Mouse (Mus musculus): ENCODE measurements around the gene Ugt2b34. TPM values are rescaled to one million over a fixed set of nuclear protein-coding genes. Genes with fewer than 3 reads are reported as not detected.
"Not testable (repeated sequence)": the region's sequence is repeated elsewhere in the genome, so short reads cannot be mapped to it uniquely, and the experiment has no call there.

Gene Ugt2b34
- polyA plus RNA-seq, 1 experiment from 2014 or later: not detected

GRCm38 (mm10) chr5:86886620-86887019 lies 20.1 kb downstream of the Ugt2b34 start:
- H3K27me3 ChIP-seq (ENCODE audit: control insufficient read depth, insufficient read depth, low read length): no peaks in the 10 kb centered on the region
- H3K9ac ChIP-seq (replicated peaks; ENCODE audit: low read depth, low read length): no peak overlapping the region
- no peaks in the 10 kb centered on the region for H3K36me3 ChIP-seq (ENCODE audit: control insufficient read depth, insufficient read depth, low read length)
- ATAC-seq (ENCODE audit: low read depth): no peak
- H3K27ac ChIP-seq (ENCODE audit: low read depth, low read length): no peak overlapping the region
- WGBS: 47% methylated on average over 3 of the region's 3 CpGs
- H3K4me1 ChIP-seq (ENCODE audit: control insufficient read depth, insufficient read depth, low read length): no peaks in the 10 kb centered on the region
- H3K9me3 ChIP-seq (ENCODE audit: control insufficient read depth, low read length): no peaks in the 10 kb centered on the region; the same call in 1 of the 2 replicates
- H3K4me2 ChIP-seq (ENCODE audit: low read depth, low read length): no peak overlapping the region
- H3K4me3 ChIP-seq (ENCODE audit: low read depth, low read length): no peak overlapping the region

GRCm38 (mm10) chr5:86871877-86872276 lies 34.9 kb downstream of the Ugt2b34 start:
- no peak for ATAC-seq (ENCODE audit: low read depth)
- Histone ChIP-seq H3K4me3 (ENCODE audit: low read depth, low read length) (no peak overlapping the region), H3K27me3 (ENCODE audit: control insufficient read depth, insufficient read depth, low read length) (no peaks in the 10 kb centered on the region), H3K36me3 (ENCODE audit: control insufficient read depth, insufficient read depth, low read length) (no peaks in the 10 kb centered on the region), H3K4me2 (ENCODE audit: low read depth, low read length) (no peak overlapping the region), H3K27ac (ENCODE audit: low read depth, low read length) (no peak overlapping the region), H3K9me3 (ENCODE audit: control insufficient read depth, low read length) (no peaks in the 10 kb centered on the region), H3K4me1 (ENCODE audit: control insufficient read depth, insufficient read depth, low read length) (no peaks in the 10 kb centered on the region), H3K9ac (replicated peaks; ENCODE audit: low read depth, low read length) (no peak overlapping the region)
- 67% methylated on average over 1 of the region's 1 CpGs for WGBS

GRCm38 (mm10) chr5:86858336-86858735 lies 48.4 kb downstream of the Ugt2b34 start:
- Histone ChIP-seq H3K4me3 (ENCODE audit: low read depth, low read length) (no peak overlapping the region), H3K27ac (ENCODE audit: low read depth, low read length) (no peak overlapping the region), H3K4me1 (ENCODE audit: control insufficient read depth, insufficient read depth, low read length) (no peaks in the 10 kb centered on the region), H3K9ac (replicated peaks; ENCODE audit: low read depth, low read length) (no peak overlapping the region), H3K4me2 (ENCODE audit: low read depth, low read length) (no peak overlapping the region), H3K27me3 (ENCODE audit: control insufficient read depth, insufficient read depth, low read length) (no peaks in the 10 kb centered on the region), H3K9me3 (ENCODE audit: control insufficient read depth, low read length) (no peaks in the 10 kb centered on the region), H3K36me3 (ENCODE audit: control insufficient read depth, insufficient read depth, low read length) (no peaks in the 10 kb centered on the region)
- 42% methylated on average over 3 of the region's 3 CpGs for WGBS
- ATAC-seq (ENCODE audit: low read depth): no peak

GRCm38 (mm10) chr5:86857682-86858081 lies 49.1 kb downstream of the Ugt2b34 start:
- H3K4me2 ChIP-seq (ENCODE audit: low read depth, low read length): no peak overlapping the region
- H3K27ac ChIP-seq (ENCODE audit: low read depth, low read length): no peak overlapping the region
- no peak for ATAC-seq (ENCODE audit: low read depth)
- no peak overlapping the region for H3K9ac ChIP-seq (replicated peaks; ENCODE audit: low read depth, low read length)
- WGBS: 27% methylated on average over 1 of the region's 1 CpGs
- no peak overlapping the region for H3K4me3 ChIP-seq (ENCODE audit: low read depth, low read length)
- no peaks in the 10 kb centered on the region for H3K36me3 ChIP-seq (ENCODE audit: control insufficient read depth, insufficient read depth, low read length)
- H3K27me3 ChIP-seq (ENCODE audit: control insufficient read depth, insufficient read depth, low read length): no peaks in the 10 kb centered on the region
- H3K9me3 ChIP-seq (ENCODE audit: control insufficient read depth, low read length): no peaks in the 10 kb centered on the region
- no peaks in the 10 kb centered on the region for H3K4me1 ChIP-seq (ENCODE audit: control insufficient read depth, insufficient read depth, low read length)

GRCm38 (mm10) chr5:86856505-86856904 lies 50.2 kb downstream of the Ugt2b34 start:
- WGBS: 69% methylated on average over 13 of the region's 13 CpGs
- not testable (repeated sequence) for H3K36me3 ChIP-seq (ENCODE audit: control insufficient read depth, insufficient read depth, low read length); H3K9me3 ChIP-seq (ENCODE audit: control insufficient read depth, low read length)

GRCm38 (mm10) chr5:86851658-86852057 lies 55.1 kb downstream of the Ugt2b34 start:
- Histone ChIP-seq H3K27ac (ENCODE audit: low read depth, low read length) (no peak overlapping the region), H3K27me3 (ENCODE audit: control insufficient read depth, insufficient read depth, low read length) (no peaks in the 10 kb centered on the region), H3K4me2 (ENCODE audit: low read depth, low read length) (no peak overlapping the region), H3K9me3 (ENCODE audit: control insufficient read depth, low read length) (no peaks in the 10 kb centered on the region), H3K36me3 (ENCODE audit: control insufficient read depth, insufficient read depth, low read length) (no peaks in the 10 kb centered on the region), H3K4me3 (ENCODE audit: low read depth, low read length) (no peak overlapping the region), H3K9ac (replicated peaks; ENCODE audit: low read depth, low read length) (no peak overlapping the region), H3K4me1 (ENCODE audit: control insufficient read depth, insufficient read depth, low read length) (no peaks in the 10 kb centered on the region)
- ATAC-seq (ENCODE audit: low read depth): no peak
- WGBS: 69% methylated on average over 5 of the region's 5 CpGs

More at GRCm38 (mm10) chr5:86856505-86856904, 50.2 kb downstream of the Ugt2b34 start:
- not testable (repeated sequence) for H3K9ac ChIP-seq (replicated peaks; ENCODE audit: low read depth, low read length); H3K27ac ChIP-seq (ENCODE audit: low read depth, low read length); H3K27me3 ChIP-seq (ENCODE audit: control insufficient read depth, insufficient read depth, low read length); ATAC-seq (ENCODE audit: low read depth); H3K4me3 ChIP-seq (ENCODE audit: low read depth, low read length); H3K4me1 ChIP-seq (ENCODE audit: control insufficient read depth, insufficient read depth, low read length); H3K4me2 ChIP-seq (ENCODE audit: low read depth, low read length)

- no peak for ATAC-seq (ENCODE audit: low read depth)
- Histone ChIP-seq H3K9ac (replicated peaks; ENCODE audit: low read depth, low read length) (no peak overlapping the region), H3K27ac (ENCODE audit: low read depth, low read length) (no peak overlapping the region), H3K36me3 (ENCODE audit: control insufficient read depth, insufficient read depth, low read length) (no peaks in the 10 kb centered on the region), H3K4me3 (ENCODE audit: low read depth, low read length) (no peak overlapping the region), H3K4me2 (ENCODE audit: low read depth, low read length) (no peak overlapping the region), H3K9me3 (ENCODE audit: control insufficient read depth, low read length) (no peaks in the 10 kb centered on the region), H3K27me3 (ENCODE audit: control insufficient read depth, insufficient read depth, low read length) (no peaks in the 10 kb centered on the region), H3K4me1 (ENCODE audit: control insufficient read depth, insufficient read depth, low read length) (no peaks in the 10 kb centered on the region)
Measured at GRCm38 (mm10) chr5:86850104-86850503, 56.6 kb downstream of the Ugt2b34 start.

GRCm38 (mm10) chr5:86841261-86841660 lies 65.5 kb downstream of the Ugt2b34 start:
- not testable (repeated sequence) for H3K27me3 ChIP-seq (ENCODE audit: control insufficient read depth, insufficient read depth, low read length); H3K4me3 ChIP-seq (ENCODE audit: low read depth, low read length); H3K9me3 ChIP-seq (ENCODE audit: control insufficient read depth, low read length); H3K4me1 ChIP-seq (ENCODE audit: control insufficient read depth, insufficient read depth, low read length); H3K36me3 ChIP-seq (ENCODE audit: control insufficient read depth, insufficient read depth, low read length); H3K27ac ChIP-seq (ENCODE audit: low read depth, low read length); H3K4me2 ChIP-seq (ENCODE audit: low read depth, low read length); ATAC-seq (ENCODE audit: low read depth); H3K9ac ChIP-seq (replicated peaks; ENCODE audit: low read depth, low read length)

- ATAC-seq (ENCODE audit: low read depth): no peak
- Histone ChIP-seq H3K27ac (ENCODE audit: low read depth, low read length) (no peak overlapping the region), H3K4me3 (ENCODE audit: low read depth, low read length) (no peak overlapping the region), H3K4me2 (ENCODE audit: low read depth, low read length) (no peak overlapping the region), H3K4me1 (ENCODE audit: control insufficient read depth, insufficient read depth, low read length) (no peaks in the 10 kb centered on the region), H3K9ac (replicated peaks; ENCODE audit: low read depth, low read length) (no peak overlapping the region), H3K36me3 (ENCODE audit: control insufficient read depth, insufficient read depth, low read length) (peaks cover 8% of the 10 kb centered on the region), H3K27me3 (ENCODE audit: control insufficient read depth, insufficient read depth, low read length) (no peaks in the 10 kb centered on the region), H3K9me3 (ENCODE audit: control insufficient read depth, low read length) (no peaks in the 10 kb centered on the region)
- WGBS: 91% methylated on average over 2 of the region's 2 CpGs
Measured at GRCm38 (mm10) chr5:86840207-86840606, 66.5 kb downstream of the Ugt2b34 start.

Data from neural tube, embryonic 14.5 days (tissue).